Mouse (Mus musculus) olfactory bulb, adult 2 months (tissue): ENCODE measurements around the gene Slc38a6. TPM values are rescaled to one million over a fixed set of nuclear protein-coding genes. Genes with fewer than 3 reads are reported as not detected.

Experiments used
- H3K27ac ChIP-seq: fragments of 200-500 bp; 2 replicates; pipeline ENCODE4 v1.5.1; 2012; ENCODE audit warnings: low read depth, low read length; ENCODE audit not compliant: insufficient read depth
- H3K4me1 ChIP-seq: fragments of 200-500 bp; 2 replicates; pipeline ENCODE4 v1.6.1; 2012; ENCODE audit warnings: low read length; ENCODE audit not compliant: control insufficient read depth, insufficient read depth
- H3K4me3 ChIP-seq: fragments of 200-500 bp; 2 replicates; pipeline ENCODE4 v1.5.1; 2012; ENCODE audit warnings: mild to moderate bottlenecking, low read depth, low read length, moderate library complexity; ENCODE audit not compliant: insufficient read depth
- CTCF ChIP-seq: fragments of 200-500 bp; IDR thresholded peaks from 2 replicates; pipeline ENCODE4 v1.5.1; 2012; ENCODE audit warnings: low read depth, mild to moderate bottlenecking, low read length, moderate library complexity; ENCODE audit not compliant: insufficient read depth
- POLR2A ChIP-seq: fragments of 200-500 bp; IDR thresholded peaks from 2 replicates; pipeline ENCODE4 v1.6.1; 2012; ENCODE audit warnings: mild to moderate bottlenecking, low read depth, low read length, moderate library complexity; ENCODE audit not compliant: insufficient read depth
- WGBS: fragments of 180-500 bp; shearing (Covaris S2); methylation state at CpG from one replicate; pipeline ENCODE4 v1.1.7; 2018; 5-methylcytosine and 5-hydroxymethylcytosine counted together
- polyA plus RNA-seq: library from polyadenylated mRNA; stranded (reverse); fragments of >200 nt; gene quantifications from 2 replicates; pipeline ENCODE4 v1.2.4, GENCODE M21; 2012; ENCODE audit warnings: low replicate concordance; ENCODE audit not compliant: missing spikeins, insufficient read depth, insufficient read length

Gene Slc38a6
- polyA plus RNA-seq, 1 experiment = not detected

DNA sequence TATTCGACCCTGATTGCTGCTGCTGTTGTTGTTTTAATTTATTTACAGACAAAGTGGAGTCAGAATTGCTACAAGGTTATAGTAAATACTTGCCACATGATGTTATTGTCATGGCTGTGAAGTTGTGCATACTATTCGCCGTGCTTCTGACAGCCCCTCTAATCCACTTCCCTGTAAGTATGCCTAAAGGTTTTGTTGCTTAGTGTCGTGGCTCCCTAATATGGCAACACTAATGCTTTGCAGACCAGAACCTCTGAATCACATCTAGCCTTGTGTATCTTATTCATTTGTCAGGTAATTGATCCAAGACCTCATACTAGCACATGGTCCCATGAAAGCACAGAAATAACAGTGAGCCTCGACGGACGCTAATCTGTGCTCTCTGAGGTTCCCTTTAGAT, 63.9 kb downstream of the Slc38a6 start:
- Histone ChIP-seq H3K4me3 (no peak overlapping the region), H3K4me1 (no peaks in the 10 kb centered on the region), H3K27ac (no peak overlapping the region)
- 84% methylated on average over 7 of the region's 7 CpGs for WGBS
- TF ChIP-seq POLR2A (no peak), CTCF (no peak)

DNA sequence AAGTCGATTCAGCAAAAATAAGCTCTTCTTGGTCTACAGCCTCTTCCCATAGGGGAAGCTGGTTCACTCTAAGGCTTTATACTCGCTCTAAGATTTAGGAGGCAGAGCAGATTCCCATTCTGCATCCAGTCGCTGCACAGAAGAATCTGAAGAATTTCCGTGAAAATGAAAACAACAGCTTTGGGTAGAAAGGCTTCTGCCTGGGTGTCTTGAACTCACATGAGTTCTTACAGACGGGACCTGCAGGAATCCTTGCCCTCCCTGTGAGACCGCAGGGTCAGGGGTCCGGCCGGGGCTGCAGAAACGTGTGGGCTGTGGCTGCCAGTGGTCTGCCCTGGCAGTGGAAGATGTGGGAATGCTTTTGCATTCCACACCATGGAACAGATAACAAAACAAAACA, 64.4 kb downstream of the Slc38a6 start:
- Histone ChIP-seq H3K27ac (no peak overlapping the region), H3K4me1 (no peaks in the 10 kb centered on the region)
- no peak for TF ChIP-seq POLR2A
- no peak for TF ChIP-seq CTCF

DNA sequence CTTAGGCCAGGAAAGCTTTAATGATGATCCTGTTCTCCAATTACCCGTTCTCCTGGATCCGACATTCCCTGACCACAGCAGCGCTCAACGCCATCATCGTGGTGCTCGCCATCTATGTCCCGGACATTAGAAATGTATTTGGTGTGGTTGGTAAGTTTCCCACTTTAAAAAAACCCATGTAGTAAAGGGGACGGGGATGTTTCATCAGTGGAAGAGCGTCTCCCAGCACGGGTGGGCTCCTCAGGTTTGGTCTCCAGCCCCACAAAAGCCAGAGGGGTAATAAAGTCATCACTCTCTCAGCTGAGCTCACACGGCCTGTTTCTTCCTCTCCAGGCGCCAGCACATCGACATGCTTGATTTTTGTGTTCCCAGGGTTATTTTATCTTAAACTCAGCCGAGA, 65.2 kb downstream of the Slc38a6 start:
- WGBS = 91% methylated on average over 14 of the region's 14 CpGs

More for the DNA sequence above, 64.4 kb downstream of the Slc38a6 start:
- WGBS = 67% methylated on average over 9 of the region's 9 CpGs
- no peak overlapping the region for H3K4me3 ChIP-seq

DNA sequence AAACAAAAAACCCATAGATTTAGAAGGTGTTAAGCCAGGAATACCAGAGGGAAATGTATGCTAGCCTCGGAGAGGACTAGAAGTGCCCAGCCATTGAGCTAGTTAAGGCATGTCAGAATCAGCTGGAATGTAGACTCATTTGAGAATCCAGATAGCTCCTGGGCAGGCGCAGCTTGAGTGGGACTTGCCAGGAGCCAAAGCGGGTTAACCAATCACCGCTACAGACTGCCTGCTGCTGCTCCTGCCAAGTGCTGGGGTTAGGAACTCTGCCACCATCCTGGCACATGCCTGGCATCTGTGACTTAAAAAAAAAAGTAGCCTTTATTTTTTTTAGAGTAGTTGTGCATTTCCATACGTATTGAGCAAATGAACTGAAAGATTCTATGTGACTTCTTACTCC, 66.8 kb downstream of the Slc38a6 start:
- WGBS = 58% methylated on average over 5 of the region's 5 CpGs
- H3K4me1 ChIP-seq = no peaks in the 10 kb centered on the region
- no peak overlapping the region for H3K27ac ChIP-seq
- no peak overlapping the region for H3K4me3 ChIP-seq
- TF ChIP-seq POLR2A = no peak
- TF ChIP-seq CTCF = no peak

More for the DNA sequence above, 65.2 kb downstream of the Slc38a6 start:
- H3K27ac ChIP-seq = no peak overlapping the region
- H3K4me3 ChIP-seq = no peak overlapping the region
- no peak for TF ChIP-seq POLR2A
- TF ChIP-seq CTCF = no peak
- no peaks in the 10 kb centered on the region for H3K4me1 ChIP-seq

DNA sequence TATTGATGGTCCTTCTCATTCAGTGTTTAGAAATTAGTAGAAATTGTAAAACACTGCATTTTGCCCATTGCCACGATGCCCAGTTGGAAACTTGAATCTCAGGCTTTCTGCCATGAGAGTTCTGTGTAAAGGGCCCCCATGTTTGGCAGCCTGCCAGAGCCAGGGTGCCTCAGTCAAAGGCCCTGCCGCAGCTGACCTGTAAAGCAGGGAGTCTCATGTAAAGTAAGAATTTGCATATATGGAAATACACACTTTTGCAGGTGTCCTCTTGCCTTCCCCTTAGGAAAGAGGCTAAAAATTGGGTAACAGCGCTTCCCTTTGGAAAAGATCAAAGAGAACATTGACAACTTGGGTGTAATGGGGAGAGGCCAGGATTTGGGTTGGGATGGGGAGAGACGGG, 67.9 kb downstream of the Slc38a6 start:
- no peak overlapping the region for H3K4me3 ChIP-seq
- no peak for TF ChIP-seq POLR2A
- no peak for TF ChIP-seq CTCF

DNA sequence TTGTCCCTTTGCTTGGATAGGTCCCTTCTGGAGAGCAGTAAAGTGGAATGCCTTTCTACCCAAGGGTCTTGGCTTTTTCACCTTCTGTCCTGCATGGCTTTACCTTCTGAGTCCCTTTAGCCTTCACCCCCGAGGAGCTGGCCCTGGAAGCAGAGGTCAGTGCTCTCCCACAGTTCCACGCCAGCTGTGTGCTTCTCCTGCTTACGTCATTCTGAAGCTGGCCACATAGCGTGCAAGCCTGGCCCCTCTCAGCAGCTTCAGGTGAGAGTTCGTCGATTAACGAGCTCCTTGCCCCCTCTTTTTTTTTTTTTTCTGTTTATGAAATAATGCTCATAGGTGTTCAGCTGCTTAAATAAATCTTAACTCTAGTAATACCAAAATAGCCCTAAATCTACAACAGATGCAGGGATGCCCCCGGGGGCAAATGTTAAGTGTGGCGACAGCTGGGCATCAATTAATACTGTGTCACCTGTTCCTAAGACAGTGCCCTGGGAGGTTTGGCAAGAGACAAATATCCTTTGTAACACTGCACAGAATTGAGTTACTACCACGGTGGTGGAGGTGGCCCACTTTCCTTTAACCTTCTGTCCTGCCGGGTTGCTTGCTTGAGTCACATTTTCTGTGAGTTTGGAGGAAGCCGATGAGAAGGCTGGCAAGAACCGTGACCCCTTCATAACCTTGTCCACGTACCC, 68.7 kb downstream of the Slc38a6 start:
- Histone ChIP-seq H3K4me1 (no peaks in the 10 kb centered on the region), H3K27ac (no peak overlapping the region), H3K4me3 (no peak overlapping the region)
- 79% methylated on average over 14 of the region's 14 CpGs for WGBS
- TF ChIP-seq POLR2A (no peak), CTCF (no peak)

More for the DNA sequence above, 67.9 kb downstream of the Slc38a6 start:
- H3K27ac ChIP-seq = no peak overlapping the region
- 59% methylated on average over 4 of the region's 4 CpGs for WGBS
- H3K4me1 ChIP-seq = no peaks in the 10 kb centered on the region

DNA sequence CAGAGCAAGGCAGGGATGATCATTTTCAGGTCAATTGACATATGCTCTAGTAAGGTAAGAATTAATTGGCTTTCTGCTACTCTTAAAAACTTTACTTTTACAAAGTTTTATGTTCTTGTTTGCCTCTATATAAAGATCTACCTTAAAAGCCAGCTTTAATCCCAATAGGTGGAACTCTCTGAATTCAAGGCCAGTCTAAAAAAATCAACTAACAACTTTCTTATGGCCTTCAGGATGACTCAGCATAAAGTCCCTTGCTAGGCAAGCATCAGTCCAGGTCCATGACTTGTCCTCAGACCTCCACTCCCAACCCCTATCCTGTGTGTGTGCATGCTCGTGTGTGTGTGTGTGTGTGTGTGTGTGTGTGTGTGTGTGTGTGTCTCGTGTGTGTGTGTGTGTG, 70.1 kb downstream of the Slc38a6 start:
- 83% methylated on average over 2 of the region's 2 CpGs for WGBS

DNA sequence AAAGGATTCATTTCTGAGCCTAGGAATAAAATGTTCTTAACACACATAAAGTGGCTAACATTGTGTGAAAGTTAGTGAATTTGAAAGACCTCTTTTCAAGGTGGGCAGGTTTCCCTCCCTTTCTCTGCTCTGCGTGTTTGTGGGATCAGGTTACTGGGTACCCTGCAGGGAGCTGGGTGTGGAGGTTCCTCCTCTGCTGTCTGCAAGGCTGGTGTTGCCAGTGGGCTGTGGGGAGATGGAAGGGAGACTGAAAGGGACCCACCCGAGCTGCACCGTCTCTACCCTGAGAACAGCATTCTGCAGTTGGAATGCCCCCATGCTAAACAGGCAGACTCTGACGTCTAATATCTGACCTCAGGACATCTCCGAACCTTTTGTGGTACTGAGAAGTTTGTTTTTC, 70.7 kb downstream of the Slc38a6 start:
- no peaks in the 10 kb centered on the region for H3K4me1 ChIP-seq
- no peak overlapping the region for H3K27ac ChIP-seq
- WGBS = 86% methylated on average over 5 of the region's 5 CpGs
- TF ChIP-seq CTCF = no peak
- TF ChIP-seq POLR2A = no peak
- H3K4me3 ChIP-seq = no peak overlapping the region

More for the DNA sequence above, 70.1 kb downstream of the Slc38a6 start:
- H3K27ac ChIP-seq = no peak overlapping the region
- TF ChIP-seq CTCF (no peak), POLR2A (no peak)
- H3K4me3 ChIP-seq = no peak overlapping the region
- no peaks in the 10 kb centered on the region for H3K4me1 ChIP-seq

DNA sequence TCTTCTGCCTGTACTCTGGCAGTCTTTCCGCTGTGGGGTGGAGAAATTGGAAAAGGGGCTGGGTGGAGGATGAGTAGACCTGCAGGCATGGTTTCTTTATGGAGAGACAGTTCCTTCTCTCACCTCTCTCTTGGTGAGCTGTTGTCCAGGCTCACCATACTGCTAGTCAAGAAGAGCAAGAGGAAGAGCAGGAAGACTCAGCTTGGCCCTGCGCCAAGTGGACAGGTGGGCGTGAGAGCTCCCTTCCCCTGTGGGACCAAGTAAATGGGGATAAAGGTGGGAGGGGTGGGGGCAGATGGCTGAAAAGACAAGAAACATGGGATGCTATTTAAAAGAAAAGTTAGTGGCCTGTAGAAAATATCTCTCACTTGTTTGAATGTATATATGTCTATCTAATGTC, 71.2 kb downstream of the Slc38a6 start:
- Histone ChIP-seq H3K4me1 (no peaks in the 10 kb centered on the region), H3K4me3 (no peak overlapping the region), H3K27ac (no peak overlapping the region)
- 95% methylated on average over 3 of the region's 3 CpGs for WGBS
- TF ChIP-seq CTCF (no peak), POLR2A (no peak)
